Mouse (Mus musculus) cerebellum, adult 2 months (tissue): ENCODE data around the gene Ywhaq.

Source experiments
- CTCF ChIP-seq: fragments of 200-500 bp; IDR thresholded peaks from 2 replicates; pipeline ENCODE4 v1.5.1; 2011; ENCODE audit warnings: low read depth, mild to moderate bottlenecking, control low read depth, low read length, moderate library complexity, borderline replicate concordance; ENCODE audit not compliant: insufficient read depth
- POLR2A ChIP-seq: fragments of 200-500 bp; IDR thresholded peaks from 2 replicates; pipeline ENCODE4 v1.6.1; 2011; ENCODE audit warnings: low read length, control low read depth, borderline replicate concordance; ENCODE audit not compliant: insufficient read depth

GRCm38 (mm10) chr12:21410620-21411019, 6.8 kb downstream of the Ywhaq start:
- TF ChIP-seq CTCF (no peak), POLR2A (no peak)
